Mouse (Mus musculus) neural tube, embryonic 11.5 days (tissue): ENCODE data around the gene Lhfpl2. TPM values are rescaled to one million over a fixed set of nuclear protein-coding genes. Genes with fewer than 3 reads are reported as not detected.

Experiments used
- ATAC-seq: fragments of 200-750 bp; cut with Nextera tagmentation; 2 replicates; pipeline ENCODE4 v1.8.0; 2017; ENCODE audit warnings: moderate number of reproducible peaks, mild to moderate bottlenecking, moderate TSS enrichment, moderate library complexity; ENCODE audit not compliant: insufficient read depth, low FRiP score, low TSS enrichment
- DNase-seq: peaks from one replicate; pipeline ENCODE4 v3.0.0-alpha.2; 2015; ENCODE audit warnings: low spot score
- H3K27ac ChIP-seq: fragments of 300-500 bp; sonication (generic); 2 replicates; pipeline ENCODE4 v1.5.1; 2014; ENCODE audit warnings: low read depth, mild to moderate bottlenecking, low read length
- H3K27me3 ChIP-seq: fragments of 300-500 bp; sonication (generic); 2 replicates; pipeline ENCODE4 v1.6.1; 2014; ENCODE audit warnings: mild to moderate bottlenecking, low read length, mixed read lengths; ENCODE audit not compliant: control insufficient read depth, insufficient read depth
- H3K36me3 ChIP-seq: fragments of 300-500 bp; sonication (generic); 2 replicates; pipeline ENCODE4 v1.6.1; 2014; ENCODE audit warnings: mild to moderate bottlenecking, low read length, moderate library complexity, mixed read lengths; ENCODE audit not compliant: control insufficient read depth, insufficient read depth
- H3K4me1 ChIP-seq: fragments of 300-500 bp; sonication (generic); 2 replicates; pipeline ENCODE4 v1.6.1; 2014; ENCODE audit warnings: low read length, mixed read lengths; ENCODE audit not compliant: control insufficient read depth, insufficient read depth
- H3K4me2 ChIP-seq: fragments of 300-500 bp; sonication (generic); 2 replicates; pipeline ENCODE4 v1.6.1; 2014; ENCODE audit warnings: low read depth, mild to moderate bottlenecking, moderate library complexity
- H3K4me3 ChIP-seq: fragments of 300-500 bp; sonication (generic); 2 replicates; pipeline ENCODE4 v1.5.1; 2014; ENCODE audit warnings: low read depth, low read length
- H3K9ac ChIP-seq: fragments of 300-500 bp; sonication (generic); 2 replicates; pipeline ENCODE4 v1.6.1; 2014; ENCODE audit warnings: mild to moderate bottlenecking, low read length
- H3K9me3 ChIP-seq: fragments of 300-500 bp; sonication (generic); 2 replicates; pipeline ENCODE4 v1.6.1; 2016; ENCODE audit warnings: low read length; ENCODE audit not compliant: control insufficient read depth
- WGBS: fragments of 180-500 bp; shearing (Covaris S2); extraction: QIAGEN DNeasy Blood & Tissue Kit; methylation state at CpG from one replicate; pipeline ENCODE4 v1.1.7; 2014; 5-methylcytosine and 5-hydroxymethylcytosine counted together
- polyA plus RNA-seq: library from polyadenylated mRNA; unstranded; fragments of >200 nt; fragmentation: Nextera tagmentation; extraction: Ambion mirVana; gene quantifications from 2 replicates; pipeline ENCODE4 v1.2.1, GENCODE M21; 2014

Lhfpl2 gene
- polyA plus RNA-seq, 1 experiment from 2014 or later: 25.2 TPM

DNA sequence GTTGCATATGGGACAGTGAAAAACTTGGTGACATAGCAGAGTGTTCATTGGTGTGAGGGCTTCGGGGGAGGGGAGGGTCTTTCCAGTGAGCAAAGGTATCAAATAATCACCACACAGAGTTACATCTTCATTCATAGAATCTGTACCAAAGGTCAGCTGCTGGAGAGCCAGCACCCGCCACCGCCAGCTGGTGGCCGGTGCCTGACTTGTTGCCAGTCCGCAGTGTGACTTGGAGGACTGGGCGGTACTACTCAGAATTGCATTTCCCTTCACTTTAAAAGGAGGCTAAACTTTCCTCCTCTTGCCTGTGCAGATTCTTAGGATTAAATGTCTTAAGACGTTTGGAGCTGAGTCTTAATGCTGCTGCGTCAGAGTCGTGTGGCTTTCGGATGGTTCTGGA lies 59.9 kb downstream of the Lhfpl2 start:
- 85% methylated on average over 10 of the region's 10 CpGs for WGBS
- no peaks in the 10 kb centered on the region for H3K36me3 ChIP-seq
- DNase-seq (no peak), ATAC-seq (no peak)
- H3K9me3 ChIP-seq: no peaks in the 10 kb centered on the region
- H3K27me3 ChIP-seq: no peaks in the 10 kb centered on the region
- H3K4me3 ChIP-seq: no peak overlapping the region
- no peak overlapping the region for H3K4me2 ChIP-seq
- no peak overlapping the region for H3K9ac ChIP-seq
- peaks cover 3% of the 10 kb centered on the region; the same call in 1 of the 2 replicates for H3K4me1 ChIP-seq
- H3K27ac ChIP-seq: no peak overlapping the region

DNA sequence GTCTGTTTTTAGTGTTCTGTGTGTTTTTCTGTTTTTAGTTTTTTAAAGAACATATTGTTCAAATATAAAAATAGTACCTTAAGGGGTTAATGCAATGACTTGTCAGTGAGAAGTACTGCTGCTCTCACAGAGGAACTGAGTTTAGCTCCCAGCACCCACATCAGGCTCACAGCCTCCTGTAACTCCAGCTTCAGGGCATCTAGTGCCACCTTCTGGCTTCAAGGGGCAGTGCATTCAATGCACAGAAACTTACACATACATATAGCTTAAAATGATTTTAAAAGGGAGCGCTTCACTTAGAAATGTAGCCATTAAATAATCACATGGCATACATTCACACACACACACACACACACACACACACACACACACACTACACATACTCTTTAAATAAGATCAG lies 60.5 kb downstream of the Lhfpl2 start:
- Histone ChIP-seq H3K9ac (no peak overlapping the region), H3K4me3 (no peak overlapping the region), H3K4me1 (peaks cover 3% of the 10 kb centered on the region; the same call in 1 of the 2 replicates), H3K27ac (no peak overlapping the region), H3K9me3 (no peaks in the 10 kb centered on the region), H3K4me2 (no peak overlapping the region), H3K27me3 (no peaks in the 10 kb centered on the region), H3K36me3 (no peaks in the 10 kb centered on the region)
- 100% methylated on average over 1 of the region's 1 CpGs for WGBS
- DNase-seq: no peak
- no peak for ATAC-seq

DNA sequence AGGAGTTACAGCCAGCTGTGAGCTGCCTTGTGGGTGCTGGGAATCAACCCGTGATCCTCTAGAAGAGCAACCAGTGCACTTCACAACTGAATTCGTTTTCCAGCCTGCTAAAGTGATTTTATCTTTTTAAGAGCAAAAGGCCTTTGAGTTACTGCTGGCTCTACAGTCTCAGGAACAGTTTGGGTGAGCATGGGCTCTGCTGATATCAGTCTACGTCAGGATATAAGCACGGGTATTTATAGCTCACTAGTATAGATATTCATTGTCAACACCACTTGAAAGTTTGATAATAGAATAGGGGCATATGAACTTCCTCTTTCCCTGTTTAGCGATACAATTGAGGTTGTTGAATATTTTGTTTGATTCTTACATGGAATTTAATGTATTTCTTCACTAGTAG lies 61.7 kb downstream of the Lhfpl2 start:
- no peak for ATAC-seq
- 88% methylated on average over 5 of the region's 5 CpGs for WGBS
- no peak overlapping the region for H3K4me2 ChIP-seq

DNA sequence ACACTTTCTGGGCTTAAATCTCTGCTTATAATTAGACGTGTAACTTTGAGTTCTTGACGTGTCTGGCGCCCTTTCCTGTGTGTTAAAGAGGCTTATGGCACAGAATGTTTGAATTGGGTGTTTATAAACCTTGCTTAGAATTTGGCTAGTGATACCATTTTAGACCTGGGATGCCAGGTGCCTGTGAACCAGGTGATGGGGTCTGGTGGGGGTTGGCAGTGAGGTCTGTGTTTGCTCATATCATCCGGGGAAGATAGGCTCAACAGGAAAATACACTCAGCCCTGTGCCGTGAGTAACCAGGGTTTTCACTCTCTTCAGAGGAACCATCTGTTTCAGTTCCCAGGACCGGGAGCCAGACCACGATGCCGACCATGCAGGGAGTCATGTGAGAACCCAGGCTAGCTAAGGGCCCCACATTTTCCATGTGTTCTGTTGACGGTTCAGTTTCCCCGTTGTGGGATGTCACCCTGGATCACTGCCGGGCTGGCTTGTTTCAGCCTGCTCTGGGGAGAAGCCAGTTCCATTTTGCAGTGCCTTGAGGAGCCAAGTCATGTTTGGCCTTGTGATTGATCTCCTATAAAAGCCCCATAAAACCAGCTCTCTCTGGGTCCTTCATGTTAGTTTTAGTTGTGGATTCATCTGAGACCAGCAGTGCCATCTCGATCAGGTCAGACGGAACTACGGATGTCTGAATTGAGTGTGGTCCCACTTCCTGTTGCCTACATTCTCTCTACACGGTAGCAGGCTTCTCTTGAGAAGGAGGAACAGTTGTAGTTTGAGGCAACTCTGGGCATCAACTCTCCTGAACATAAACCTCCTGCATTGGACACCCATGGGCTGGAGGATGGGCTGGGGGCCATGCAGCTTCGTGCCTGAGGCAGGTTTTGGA lies 65.4 kb downstream of the Lhfpl2 start:
- DNase-seq (no peak), ATAC-seq (no peak)
- Histone ChIP-seq H3K27me3 (no peaks in the 10 kb centered on the region), H3K36me3 (no peaks in the 10 kb centered on the region), H3K4me2 (no peak overlapping the region), H3K9ac (no peak overlapping the region), H3K27ac (no peak overlapping the region), H3K4me3 (no peak overlapping the region), H3K9me3 (no peaks in the 10 kb centered on the region), H3K4me1 (no peaks in the 10 kb centered on the region)
- WGBS: 91% methylated on average over 16 of the region's 16 CpGs

More for the DNA sequence above, 61.7 kb downstream of the Lhfpl2 start:
- Histone ChIP-seq H3K4me1 (peaks cover 3% of the 10 kb centered on the region; the same call in 1 of the 2 replicates), H3K36me3 (no peaks in the 10 kb centered on the region), H3K27ac (no peak overlapping the region), H3K4me3 (no peak overlapping the region), H3K9me3 (no peaks in the 10 kb centered on the region), H3K27me3 (no peaks in the 10 kb centered on the region), H3K9ac (no peak overlapping the region)
- DNase-seq: no peak

DNA sequence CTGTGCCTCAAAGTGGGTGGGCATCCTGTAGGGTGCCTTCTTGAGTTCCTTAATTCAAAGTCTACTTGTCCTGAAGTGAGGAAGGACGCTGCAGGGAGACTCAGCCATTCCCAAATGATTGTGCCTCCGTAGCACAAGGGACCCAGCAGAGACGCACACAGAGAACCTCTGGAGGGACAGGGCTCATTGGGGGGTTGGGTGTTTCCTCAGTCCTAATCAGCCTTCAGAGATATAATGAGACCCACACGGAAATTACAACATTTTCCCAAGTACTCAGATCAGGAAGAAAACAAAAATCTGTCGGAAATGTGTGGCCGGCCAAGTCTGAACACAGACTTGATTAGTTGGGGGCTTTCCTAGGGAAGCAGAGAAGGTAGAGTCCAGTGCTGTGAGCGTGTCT lies 72.8 kb downstream of the Lhfpl2 start:
- Histone ChIP-seq H3K4me3 (no peak overlapping the region), H3K27ac (no peak overlapping the region), H3K4me1 (peaks cover 8% of the 10 kb centered on the region; the same call in 1 of the 2 replicates), H3K4me2 (no peak overlapping the region), H3K27me3 (no peaks in the 10 kb centered on the region), H3K36me3 (no peaks in the 10 kb centered on the region), H3K9me3 (no peaks in the 10 kb centered on the region), H3K9ac (no peak overlapping the region)
- no peak for ATAC-seq
- 66% methylated on average over 7 of the region's 7 CpGs for WGBS
- DNase-seq: no peak

DNA sequence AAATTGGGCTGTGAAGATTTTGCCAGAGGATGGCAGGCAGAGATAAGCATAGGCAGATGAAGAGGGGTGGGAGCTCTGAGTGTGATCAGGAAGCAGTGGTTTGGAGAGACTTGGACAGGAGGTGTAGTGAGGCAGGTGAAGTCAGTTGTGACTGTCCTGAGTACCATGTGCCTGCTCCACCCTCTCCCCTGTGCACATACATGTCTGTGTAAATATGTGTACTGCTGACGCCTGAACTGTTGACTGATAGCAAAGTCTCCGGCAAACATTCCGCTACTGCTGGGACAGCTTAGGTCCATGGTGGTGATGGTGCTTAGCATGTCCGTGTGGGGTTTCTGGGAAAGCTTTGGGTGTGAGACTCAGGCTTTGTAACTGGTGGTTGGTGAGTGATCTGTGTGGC lies 73.5 kb downstream of the Lhfpl2 start:
- no peaks in the 10 kb centered on the region for H3K27me3 ChIP-seq
- DNase-seq (no peak), ATAC-seq (no peak)
- no peak overlapping the region for H3K9ac ChIP-seq
- H3K27ac ChIP-seq: no peak overlapping the region
- H3K9me3 ChIP-seq: no peaks in the 10 kb centered on the region
- WGBS: 96% methylated on average over 4 of the region's 4 CpGs
- H3K4me3 ChIP-seq: no peak overlapping the region
- no peaks in the 10 kb centered on the region for H3K36me3 ChIP-seq
- H3K4me2 ChIP-seq: no peak overlapping the region
- H3K4me1 ChIP-seq: peaks cover 8% of the 10 kb centered on the region; the same call in 1 of the 2 replicates

DNA sequence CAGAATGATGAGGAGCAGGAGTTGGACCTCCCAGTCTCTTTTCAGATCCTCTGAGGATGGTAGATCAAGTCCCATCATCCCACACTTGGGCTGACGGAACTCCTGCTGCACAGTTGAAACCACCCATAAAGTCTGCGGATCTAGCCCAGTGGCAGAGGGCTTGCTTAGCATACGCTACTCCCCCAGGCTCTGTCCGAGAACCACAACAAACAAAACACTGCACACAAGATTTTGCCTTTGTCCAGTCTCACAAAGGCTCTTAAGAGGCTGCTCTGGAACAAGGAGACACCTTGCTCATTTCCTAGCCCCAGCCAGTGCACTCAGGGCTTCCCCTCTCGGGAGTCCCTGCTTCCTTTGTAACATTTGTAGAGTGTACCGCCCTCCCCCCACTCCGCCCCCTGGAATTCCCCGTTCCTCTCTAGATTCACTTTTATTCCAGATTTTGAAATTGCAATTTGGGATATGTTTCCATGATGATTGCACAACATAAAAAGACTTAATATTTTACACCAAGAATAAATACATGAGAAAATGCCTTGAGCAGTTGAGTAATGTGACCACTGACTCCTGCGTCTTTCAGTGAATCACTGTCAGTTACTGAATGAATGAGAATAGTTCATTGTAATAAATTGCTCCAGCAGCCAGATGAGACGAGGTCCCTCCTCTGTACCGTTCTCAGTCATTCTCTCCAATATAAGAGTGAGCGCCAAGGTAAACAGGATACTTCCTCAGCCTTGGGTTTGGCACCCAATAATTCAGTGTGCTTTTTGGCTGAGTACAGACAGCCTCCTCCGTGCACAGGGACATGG lies 74.8 kb downstream of the Lhfpl2 start:
- no peak overlapping the region for H3K9ac ChIP-seq
- no peak for ATAC-seq
- no peaks in the 10 kb centered on the region for H3K27me3 ChIP-seq
- H3K36me3 ChIP-seq: no peaks in the 10 kb centered on the region
- H3K27ac ChIP-seq: no peak overlapping the region
- peaks cover 8% of the 10 kb centered on the region; the same call in 1 of the 2 replicates for H3K4me1 ChIP-seq
- no peak overlapping the region for H3K4me2 ChIP-seq
- no peak overlapping the region for H3K4me3 ChIP-seq
- H3K9me3 ChIP-seq: no peaks in the 10 kb centered on the region
- 61% methylated on average over 13 of the region's 13 CpGs for WGBS
- DNase-seq: no peak

DNA sequence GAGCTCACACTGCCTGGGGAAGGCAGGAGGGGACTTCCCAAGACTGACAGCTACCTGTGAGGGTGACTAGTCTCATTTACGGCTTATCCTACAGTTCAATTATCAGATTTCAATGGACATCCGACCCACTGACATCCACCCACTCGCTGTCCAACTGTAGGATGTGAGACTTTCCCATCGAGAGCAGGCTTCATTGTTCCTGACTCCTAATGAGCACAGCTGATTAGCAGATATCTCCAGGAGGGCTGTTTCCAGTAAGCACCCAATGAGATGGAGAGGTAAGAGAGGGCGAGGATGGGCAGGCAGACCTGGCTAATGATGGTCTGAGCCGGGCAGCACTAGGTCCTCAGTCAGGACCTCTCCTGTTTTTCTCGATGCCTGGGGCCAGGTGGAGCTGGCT lies 77.0 kb downstream of the Lhfpl2 start:
- Histone ChIP-seq H3K27ac (no peak overlapping the region), H3K27me3 (no peaks in the 10 kb centered on the region), H3K9me3 (no peaks in the 10 kb centered on the region), H3K9ac (no peak overlapping the region), H3K4me3 (no peak overlapping the region), H3K4me1 (peaks cover 8% of the 10 kb centered on the region; the same call in 1 of the 2 replicates), H3K36me3 (no peaks in the 10 kb centered on the region), H3K4me2 (no peak overlapping the region)
- no peak for ATAC-seq
- no peak for DNase-seq
- WGBS: 73% methylated on average over 7 of the region's 7 CpGs
